Mouse (Mus musculus) testis, adult 2 months (tissue): ENCODE measurements around the gene Prpf38b.

ENCODE experiments used
- CTCF ChIP-seq: fragments of 200-500 bp; IDR thresholded peaks from 2 replicates; pipeline ENCODE4 v1.5.1; 2012; ENCODE audit warnings: low read depth, mild to moderate bottlenecking, inconsistent platforms, low read length, moderate library complexity; ENCODE audit not compliant: control insufficient read depth, insufficient read depth, insufficient replicate concordance
- POLR2A ChIP-seq: fragments of 200-500 bp; IDR thresholded peaks from 2 replicates; pipeline ENCODE4 v1.6.1; 2012; ENCODE audit warnings: low read depth, mild to moderate bottlenecking, inconsistent platforms, low read length, moderate library complexity; ENCODE audit not compliant: control insufficient read depth

DNA sequence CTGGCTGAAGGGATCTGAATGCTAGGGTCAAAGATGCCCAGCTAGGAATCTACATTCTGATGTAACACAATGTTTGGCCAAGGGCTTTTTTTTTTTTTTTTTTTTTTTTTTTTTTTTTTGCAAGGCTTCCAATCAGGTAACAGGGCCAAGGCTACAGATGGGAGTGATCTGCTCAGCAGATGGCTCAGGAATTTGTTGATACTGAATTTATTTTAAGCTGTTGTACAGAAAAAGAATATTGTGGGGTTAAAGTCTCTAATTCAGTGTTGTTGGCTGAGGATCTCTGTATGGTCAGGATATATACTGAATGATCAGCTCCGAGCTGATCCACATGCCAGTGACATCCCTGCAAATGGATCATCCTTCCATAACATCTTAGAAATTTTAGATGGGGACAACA is 4.5 kb upstream of the Prpf38b start:
- TF ChIP-seq CTCF (no peak), POLR2A (no peak)
